Mouse (Mus musculus) spleen, postnatal 4 days (tissue): ENCODE measurements around the gene Castor2.

Source experiments
- DNase-seq, 2 experiments: peaks; one replicate each; pipeline ENCODE4 v3.0.0; 2022; ENCODE audit warnings: low spot score in 2 of 2

The Castor2 gene

GRCm38 (mm10) chr5:134164688-134165087, 65.2 kb downstream of the Castor2 start:
- DNase-seq = no peak

DNA sequence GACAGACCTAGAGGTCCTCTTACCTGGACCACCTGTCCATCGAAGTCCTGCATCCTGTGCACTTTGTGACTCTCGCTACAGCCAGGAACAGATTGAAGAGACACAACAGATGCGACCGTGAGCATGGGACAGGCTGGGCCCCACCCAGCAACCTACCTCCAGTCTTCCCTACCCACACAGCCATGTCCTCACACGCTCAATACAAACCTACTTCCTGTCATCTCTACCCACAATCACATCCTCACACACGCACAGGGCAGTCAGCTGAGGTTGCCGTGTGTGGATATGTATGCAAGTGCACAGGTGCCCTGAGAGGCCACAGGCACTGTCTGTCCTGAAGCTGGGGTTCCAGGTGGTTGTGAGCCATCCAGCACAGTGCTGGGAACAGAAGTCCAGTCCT, 67.1 kb downstream of the Castor2 start:
- DNase-seq = no peak

DNA sequence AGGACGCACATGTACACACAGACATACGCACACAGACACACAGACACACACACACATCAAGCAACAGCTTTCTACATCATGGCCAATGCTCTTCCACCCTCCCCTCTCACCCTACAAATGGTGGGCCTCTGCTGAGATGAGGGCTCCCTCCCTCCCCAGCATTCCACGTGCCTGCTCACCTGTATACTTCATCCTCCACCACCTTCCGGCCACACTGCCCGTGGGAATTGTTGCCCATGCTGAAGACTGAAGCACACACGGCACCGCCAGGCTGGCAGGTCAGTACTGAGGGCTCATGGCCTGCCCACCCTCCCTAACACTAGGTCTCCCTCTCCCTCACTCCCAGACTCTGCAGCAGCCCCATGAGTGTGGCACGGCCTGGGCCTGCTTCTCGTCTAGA, 68.5 kb downstream of the Castor2 start:
- DNase-seq = no peak

- DNase-seq = no peak
Measured at GRCm38 (mm10) chr5:134169231-134169630, 69.7 kb downstream of the Castor2 start.

GRCm38 (mm10) chr5:134170167-134170566, 70.7 kb downstream of the Castor2 start:
- no peak for DNase-seq

GRCm38 (mm10) chr5:134173206-134173605, 73.7 kb downstream of the Castor2 start:
- peak; percentile 53 to 86 for DNase-seq

GRCm38 (mm10) chr5:134175696-134176095, 76.2 kb downstream of the Castor2 start:
- no peak for DNase-seq

DNA sequence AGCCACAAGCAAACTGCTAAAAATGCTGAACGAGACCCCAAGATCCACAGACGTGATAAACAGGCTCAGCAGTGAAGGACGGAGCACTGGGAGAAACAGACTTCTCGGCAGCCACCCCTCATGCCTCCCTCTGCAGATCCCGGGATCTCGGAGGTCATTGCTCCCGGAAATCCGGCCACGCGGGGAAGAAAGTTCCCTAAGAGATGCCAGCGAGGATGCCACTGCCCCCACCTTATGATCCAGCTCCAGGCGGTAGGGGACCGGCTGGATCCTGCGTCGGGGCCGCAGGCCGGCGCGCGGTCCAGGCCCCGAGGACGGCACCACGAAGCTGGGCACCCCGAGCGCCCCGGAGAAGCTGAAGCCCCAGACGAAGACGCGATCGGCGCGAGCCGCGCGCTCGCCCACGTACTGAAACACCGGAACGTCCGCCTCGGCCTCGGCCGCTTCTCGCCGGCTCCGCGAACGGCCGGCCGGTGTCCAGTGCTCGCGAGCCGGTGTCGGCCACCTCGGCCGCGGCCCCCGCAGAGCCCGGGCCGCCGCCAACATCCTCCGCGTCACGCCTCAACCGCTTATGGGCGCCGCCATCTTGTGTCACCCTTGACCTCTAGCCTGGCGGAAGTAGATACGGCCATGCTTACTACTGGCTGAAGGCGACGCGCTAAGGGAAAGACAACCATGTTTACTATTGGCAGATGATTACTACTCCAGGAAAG, 76.8 kb downstream of the Castor2 start, which contains the start of gene Rcc1l:
Gene Rcc1l, minus strand, starts transcription at position 606 of the 713 bp plus-strand sequence.
- peak; percentile 79 to 88 for DNase-seq

GRCm38 (mm10) chr5:134178536-134178935, 79.0 kb downstream of the Castor2 start:
- no peak for DNase-seq

DNA sequence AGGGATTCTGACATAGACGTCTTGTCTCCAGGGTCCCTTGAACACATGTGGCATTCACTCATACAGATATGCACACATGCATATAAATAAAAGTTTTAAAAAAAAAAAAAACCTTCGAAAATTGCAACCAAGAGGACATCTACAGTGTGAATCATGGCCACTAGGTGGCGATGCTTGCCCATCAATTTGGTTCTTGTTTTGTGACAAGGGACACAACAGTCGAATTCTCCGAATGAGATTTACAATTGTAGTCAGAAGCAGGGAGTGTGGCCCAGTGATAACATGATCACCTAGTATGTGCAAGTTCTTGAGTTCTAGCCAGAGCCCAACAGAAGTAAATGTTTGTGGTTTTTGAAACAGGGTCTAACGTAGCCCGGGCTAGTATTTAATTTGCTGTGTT, 80.4 kb downstream of the Castor2 start:
- DNase-seq = peak; percentile 77 to 88

DNA sequence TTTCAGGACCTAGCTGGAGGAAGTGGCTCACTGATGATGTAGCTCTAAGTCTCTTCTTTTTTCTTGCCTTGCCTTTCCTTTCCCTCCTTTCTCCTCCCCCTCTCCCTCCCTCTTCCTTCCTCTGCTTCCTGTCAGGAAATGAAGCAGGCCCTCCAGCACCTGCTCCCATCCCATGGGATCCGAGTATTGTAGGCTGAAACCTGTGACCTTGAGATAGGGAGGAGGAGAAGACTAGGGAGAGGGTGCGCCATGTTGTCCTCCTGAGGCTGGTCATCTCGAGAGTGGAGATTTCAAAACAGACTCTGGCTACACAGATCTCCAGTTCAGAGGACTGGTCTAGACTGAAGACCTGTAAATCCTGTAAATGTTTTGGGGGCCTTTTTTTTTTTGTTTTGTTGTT, 82.7 kb downstream of the Castor2 start:
- no peak for DNase-seq

- DNase-seq = no peak
Measured at GRCm38 (mm10) chr5:134182735-134183134, 83.2 kb downstream of the Castor2 start.

DNA sequence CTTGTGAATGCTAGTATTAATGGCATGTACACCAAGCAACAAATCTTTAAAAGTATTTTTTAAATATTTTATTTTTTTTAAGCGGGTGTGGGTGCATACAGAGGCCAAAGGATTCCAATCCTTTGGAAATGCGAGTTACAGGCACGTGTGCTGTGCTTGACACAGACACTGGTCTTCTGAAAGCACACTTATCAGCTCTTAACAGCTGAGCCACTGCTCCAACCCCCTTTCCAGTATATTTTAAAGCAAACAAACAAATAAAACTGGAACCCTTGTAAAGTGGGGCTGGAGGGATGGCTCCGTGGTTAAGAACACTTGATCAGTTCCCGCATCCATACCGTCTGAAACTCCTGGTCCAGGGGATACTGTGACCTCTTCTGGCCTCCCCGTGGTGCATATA, 83.7 kb downstream of the Castor2 start:
- DNase-seq = no peak

DNA sequence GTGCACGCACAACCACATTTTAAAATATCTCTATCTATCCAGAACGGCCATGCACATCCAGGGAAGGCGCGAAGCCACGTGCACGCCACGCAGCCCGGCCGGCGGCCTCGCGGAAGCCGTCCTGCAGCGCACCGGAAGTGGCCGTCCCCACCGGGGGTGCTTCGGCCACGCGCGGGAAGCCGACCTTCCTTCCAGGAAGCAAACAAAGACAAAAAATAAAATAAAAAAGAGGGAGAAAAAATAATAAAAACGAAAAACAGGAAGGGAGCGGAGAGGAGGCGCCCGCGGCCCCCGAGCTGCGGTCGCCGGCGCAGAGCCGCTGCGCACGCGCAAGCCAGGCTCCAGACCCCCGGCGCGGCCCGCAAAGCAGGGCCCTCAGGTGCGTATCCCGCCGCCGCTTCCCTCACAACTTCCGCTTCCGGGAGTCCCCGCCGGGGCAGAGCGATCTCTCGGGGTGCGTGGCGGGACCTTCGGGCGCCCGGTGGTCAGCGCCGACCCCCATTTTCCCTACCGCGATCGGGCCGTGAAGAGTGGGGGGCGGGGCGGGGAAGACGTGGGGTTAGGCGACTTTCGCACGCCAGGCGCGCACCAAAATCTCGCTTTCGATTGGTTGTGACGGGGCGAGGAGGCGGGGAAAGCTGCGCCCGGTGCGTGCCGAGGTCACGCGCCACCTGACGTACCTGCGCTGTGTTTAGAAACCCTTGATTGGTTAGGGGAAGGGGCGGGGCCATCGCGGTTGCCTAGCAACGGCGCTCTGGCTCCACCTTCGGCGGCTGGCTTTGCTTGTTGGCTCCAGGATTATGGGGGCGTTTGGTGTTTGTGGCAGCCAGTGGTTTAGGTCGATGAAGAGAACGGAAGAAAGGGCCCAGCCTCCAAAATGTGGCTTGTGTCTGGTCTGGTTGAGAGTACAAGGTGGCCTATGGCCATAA, 84.6 kb downstream of the Castor2 start, which contains the start of gene Gtf2ird2:
Gene Gtf2ird2, plus strand, starts transcription at position 140 of the 929 bp plus-strand sequence.
- peak; percentile 99 for DNase-seq

- no peak for DNase-seq
Measured at GRCm38 (mm10) chr5:134186059-134186458, 86.5 kb downstream of the Castor2 start.

DNA sequence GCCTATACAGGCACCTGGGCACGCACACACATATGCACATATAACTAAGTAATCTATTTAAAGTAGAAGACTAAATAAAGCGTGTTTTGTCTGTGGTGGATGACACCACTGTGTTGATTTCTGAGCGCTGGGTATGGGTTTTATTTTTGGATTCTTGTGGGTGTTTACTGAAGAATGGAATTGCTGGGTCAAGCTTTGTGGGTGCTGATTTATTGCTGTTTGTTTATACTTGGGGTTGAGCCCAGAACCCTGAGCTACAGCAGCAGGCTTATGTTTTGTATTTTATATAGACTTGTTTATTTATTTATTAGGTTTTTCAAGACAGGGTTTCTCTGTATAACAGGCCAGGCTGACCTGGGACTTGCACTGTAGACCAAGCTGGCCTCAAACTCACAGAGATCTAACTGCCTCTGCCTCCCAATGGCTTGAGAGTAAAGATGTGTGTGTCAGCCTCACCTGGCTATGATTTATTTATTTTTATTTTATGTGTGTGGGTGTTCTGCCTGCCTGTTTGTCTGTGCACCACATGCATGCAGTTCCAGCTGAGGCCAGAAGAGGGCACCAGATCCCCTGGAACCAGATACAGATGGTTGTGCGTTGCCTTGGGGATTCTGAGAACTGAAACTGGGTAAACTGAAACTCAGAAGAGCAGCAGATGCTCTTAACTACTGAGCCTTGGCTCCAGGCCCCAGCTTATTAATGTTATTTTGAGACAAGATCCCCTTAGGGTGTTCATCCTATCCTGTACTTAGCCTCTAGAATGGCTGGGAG, 87.6 kb downstream of the Castor2 start:
- peak; percentile 71 to 89 for DNase-seq

GRCm38 (mm10) chr5:134188571-134188970, 89.1 kb downstream of the Castor2 start:
- no peak for DNase-seq

DNA sequence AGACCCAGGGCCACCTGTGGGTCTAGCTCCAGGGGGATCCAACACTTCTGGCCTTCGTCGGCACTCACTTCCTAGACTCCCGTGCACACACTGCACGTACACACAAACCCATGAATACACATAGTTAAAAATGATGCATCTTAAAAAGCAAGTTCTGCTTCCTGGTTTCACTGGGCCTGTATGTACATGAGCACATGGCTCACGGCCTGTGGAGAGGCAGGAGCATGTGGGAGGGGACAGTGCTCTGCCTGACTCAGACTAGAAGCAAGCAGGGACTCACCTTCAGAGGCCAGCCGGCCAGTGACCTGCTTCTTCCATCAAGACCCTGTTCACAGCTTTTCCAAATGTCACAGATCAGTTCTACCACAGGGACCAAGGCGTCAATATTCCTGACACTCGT, 94.2 kb downstream of the Castor2 start:
- no peak for DNase-seq
